Mouse (Mus musculus) left cerebral cortex, adult 11 months (tissue): ENCODE data around the gene Pink1.
A peak's percentile ranks its signal among the peaks of the same experiment; 100 is the strongest.

Source experiments
- DNase-seq: peaks from one replicate; pipeline ENCODE4 v3.0.0; 2022; ENCODE audit warnings: low spot score

The Pink1 gene

GRCm38 (mm10) chr4:138313021-138313420 is 13.1 kb downstream of the Pink1 start:
- DNase-seq, result no peak

GRCm38 (mm10) chr4:138312105-138312504 is 14.0 kb downstream of the Pink1 start:
- no peak for DNase-seq

GRCm38 (mm10) chr4:138311595-138311994 is 14.5 kb downstream of the Pink1 start:
- no peak for DNase-seq

- DNase-seq, result no peak
Observed at GRCm38 (mm10) chr4:138310311-138310910, 15.7 kb downstream of the Pink1 start.

- DNase-seq, result no peak
Observed at GRCm38 (mm10) chr4:138307739-138308138, 18.4 kb downstream of the Pink1 start.

- no peak for DNase-seq
Observed at GRCm38 (mm10) chr4:138307025-138307424, 19.1 kb downstream of the Pink1 start.

GRCm38 (mm10) chr4:138304340-138305104 is 21.6 kb downstream of the Pink1 start, which contains the start of gene Ddost:
Ddost (plus strand) TSS chr4:138304730.
- peak; percentile 97 for DNase-seq

- no peak for DNase-seq
Observed at GRCm38 (mm10) chr4:138303742-138304141, 22.4 kb downstream of the Pink1 start.

GRCm38 (mm10) chr4:138303011-138303410 is 23.1 kb downstream of the Pink1 start:
- DNase-seq, result no peak

- no peak for DNase-seq
Observed at GRCm38 (mm10) chr4:138301271-138301780, 24.8 kb downstream of the Pink1 start.

GRCm38 (mm10) chr4:138293949-138294550 is 32.1 kb downstream of the Pink1 start:
- DNase-seq, result no peak

- DNase-seq, result no peak
Observed at GRCm38 (mm10) chr4:138293261-138293948, 32.7 kb downstream of the Pink1 start.

- no peak for DNase-seq
Observed at GRCm38 (mm10) chr4:138292028-138292427, 34.1 kb downstream of the Pink1 start.

GRCm38 (mm10) chr4:138288691-138289090 is 37.4 kb downstream of the Pink1 start:
- no peak for DNase-seq

GRCm38 (mm10) chr4:138286411-138286810 is 39.7 kb downstream of the Pink1 start:
- DNase-seq, result no peak

GRCm38 (mm10) chr4:138282834-138283233 is 43.3 kb downstream of the Pink1 start:
- DNase-seq, result peak; percentile 57

GRCm38 (mm10) chr4:138278346-138278745 is 47.8 kb downstream of the Pink1 start:
- no peak for DNase-seq

GRCm38 (mm10) chr4:138272011-138272997 is 53.8 kb downstream of the Pink1 start:
- DNase-seq, result no peak

GRCm38 (mm10) chr4:138267869-138268268 is 58.2 kb downstream of the Pink1 start:
- DNase-seq, result no peak
